Mouse (Mus musculus): Measurements from ENCODE around the gene Rapgef4.

Rapgef4 gene

DNA sequence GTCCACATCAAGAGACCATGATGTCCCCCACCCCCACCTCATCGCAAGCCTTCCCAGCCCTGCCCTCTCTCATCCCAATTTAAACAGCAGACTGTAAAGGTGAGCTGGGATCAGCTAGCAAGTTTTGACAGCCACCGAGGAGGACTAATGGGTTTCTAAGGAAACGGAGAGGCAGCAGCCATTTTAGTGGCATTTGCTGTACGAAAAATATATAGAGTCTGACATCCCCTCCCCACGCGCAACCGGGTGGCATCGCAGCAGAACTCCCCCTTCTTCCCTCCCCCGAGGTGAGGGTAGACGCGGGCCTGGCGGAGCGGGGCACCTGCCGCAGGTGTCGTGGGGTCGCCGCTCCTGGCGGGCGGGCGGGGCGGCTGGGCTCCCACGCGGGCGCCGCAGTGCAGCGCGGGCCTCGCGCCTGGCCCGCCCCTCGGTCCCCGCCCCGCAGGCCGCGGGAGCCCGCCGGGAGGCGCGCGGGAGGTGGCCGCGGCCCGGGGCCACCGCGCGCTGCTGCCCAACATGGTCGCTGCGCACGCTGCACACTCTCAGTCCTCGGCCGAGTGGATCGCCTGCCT lies at the start of gene Rapgef4:
Gene Rapgef4, plus strand, starts transcription at position 470 of the 572 bp plus-strand sequence.
- peak; percentile 45 for DNase-seq

GRCm38 (mm10) chr2:71934046-71934445 lies 47.0 kb upstream of the Rapgef4 start:
- no peak for DNase-seq

DNA sequence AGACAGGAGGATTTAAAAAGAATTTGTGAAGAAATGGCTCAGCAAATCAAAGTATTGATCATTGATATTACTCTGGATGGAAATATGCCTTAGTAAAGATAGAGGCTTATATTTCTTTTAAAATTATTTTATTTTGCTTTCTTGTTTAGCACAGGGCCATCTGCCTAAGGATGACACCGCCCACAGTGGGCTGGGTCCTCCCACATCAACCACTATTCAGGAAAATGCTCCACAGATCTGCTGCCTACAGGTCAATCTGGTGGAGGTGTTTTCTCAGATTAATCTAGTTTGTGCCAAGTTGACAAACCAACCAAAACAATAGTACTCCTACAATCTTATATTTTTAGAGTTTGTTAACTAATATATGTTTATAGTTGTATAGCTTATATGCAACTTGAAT lies 44.3 kb upstream of the Rapgef4 start:
- peak; percentile 36 for DNase-seq

GRCm38 (mm10) chr2:71937649-71938308 lies 43.3 kb upstream of the Rapgef4 start:
- no peak for DNase-seq

GRCm38 (mm10) chr2:71938716-71939393 lies 42.2 kb upstream of the Rapgef4 start:
- DNase-seq: peak; percentile 24

- DNase-seq: no peak
Measured at GRCm38 (mm10) chr2:71941005-71941720, 39.9 kb upstream of the Rapgef4 start.

GRCm38 (mm10) chr2:71941721-71942087 lies 39.3 kb upstream of the Rapgef4 start:
- no peak for DNase-seq

DNA sequence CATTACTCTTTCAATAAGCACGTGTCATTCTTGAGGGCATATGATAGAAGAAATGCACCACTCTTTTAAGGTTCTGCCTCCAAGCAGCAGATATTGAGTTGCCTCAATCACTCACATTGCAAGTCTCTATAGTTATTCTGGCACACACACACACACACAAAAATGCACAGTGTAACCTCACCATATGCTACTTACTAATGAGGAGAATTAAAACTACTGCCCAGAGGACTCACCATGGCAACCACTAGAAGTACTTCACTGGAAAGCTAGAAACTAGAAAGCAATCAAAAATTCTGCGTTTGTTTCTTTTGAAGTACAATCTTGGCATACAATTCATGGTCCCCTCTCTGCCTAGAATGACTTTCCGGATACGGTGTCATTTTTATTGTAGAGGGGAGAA lies 29.8 kb upstream of the Rapgef4 start:
- no peak for DNase-seq

DNA sequence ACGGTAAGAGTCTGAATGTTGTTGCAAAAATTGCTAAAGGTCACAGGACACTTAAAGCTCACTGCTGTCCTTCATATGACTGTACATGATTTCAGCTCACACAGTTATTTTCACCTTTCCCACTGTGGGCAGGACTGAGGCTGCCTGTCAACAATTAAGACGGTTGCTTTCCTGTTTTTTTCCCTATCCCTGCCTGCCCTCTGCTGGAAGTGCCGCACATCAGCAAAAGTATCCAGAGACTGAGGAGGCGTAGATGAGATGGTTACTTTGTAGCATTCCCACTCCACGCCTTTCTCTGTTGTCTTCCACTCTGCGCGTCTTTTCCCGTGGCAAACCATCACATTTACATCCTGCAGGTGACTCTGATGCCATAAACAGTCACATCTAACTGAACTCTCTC lies 25.4 kb upstream of the Rapgef4 start:
- DNase-seq: peak; percentile 62

- no peak for DNase-seq
Measured at GRCm38 (mm10) chr2:71956463-71956862, 24.6 kb upstream of the Rapgef4 start.

DNA sequence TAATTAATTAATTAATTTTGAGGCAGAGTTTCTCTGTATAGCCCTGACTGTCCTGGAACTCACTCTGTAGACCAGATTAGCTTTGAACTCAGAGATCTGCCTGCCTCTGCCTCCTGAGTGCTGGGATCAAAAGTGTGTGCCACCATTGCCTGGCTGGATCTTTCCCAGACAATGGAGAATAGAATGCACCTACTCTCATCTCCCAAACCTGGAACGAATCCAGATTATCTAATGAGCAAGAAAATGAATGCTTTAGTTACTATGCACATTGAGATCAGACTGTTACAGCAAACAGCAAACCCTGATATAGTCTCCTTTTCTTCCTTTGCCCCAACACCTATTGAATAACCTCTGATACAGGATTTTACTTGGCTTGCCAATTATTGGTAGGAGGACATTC lies 23.1 kb upstream of the Rapgef4 start:
- no peak for DNase-seq

DNA sequence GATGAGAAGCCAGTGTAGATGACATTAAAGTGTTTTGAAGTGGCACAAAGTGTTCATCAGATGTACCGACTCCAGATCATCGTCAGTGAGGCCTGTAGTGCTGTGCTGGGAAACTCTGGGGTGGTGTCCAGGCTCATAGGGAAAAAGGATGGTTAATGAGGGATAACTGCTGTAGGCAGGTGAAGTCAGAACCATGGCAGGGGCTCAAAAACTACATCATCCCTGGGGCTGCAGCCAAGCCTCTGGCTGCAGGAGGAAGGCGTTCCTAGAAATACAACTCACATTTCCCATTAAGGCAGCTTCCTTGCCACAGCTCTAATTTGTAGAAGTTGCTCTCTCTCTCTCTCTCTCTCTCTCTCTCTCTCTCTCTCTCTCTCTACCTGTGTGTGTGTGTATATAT lies 22.6 kb upstream of the Rapgef4 start:
- no peak for DNase-seq

DNA sequence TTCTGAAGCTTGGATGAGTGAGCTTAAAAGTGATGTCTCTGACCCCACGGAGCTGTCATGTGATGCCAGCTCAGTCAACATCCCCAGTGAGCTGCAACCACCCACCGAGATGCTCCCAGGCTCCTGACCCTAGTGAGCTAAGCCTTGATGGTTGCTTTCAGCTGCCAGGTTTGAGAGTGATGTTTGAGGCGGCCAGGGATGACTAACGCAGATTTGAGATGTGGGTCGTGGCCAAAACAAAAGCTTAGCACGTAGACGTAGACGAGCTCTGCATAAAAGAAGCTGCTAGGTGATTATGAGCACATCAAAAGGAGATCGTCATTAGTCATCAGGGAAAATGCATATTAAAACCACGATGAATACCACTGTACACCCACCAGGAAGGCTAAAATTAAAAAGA lies 16.8 kb upstream of the Rapgef4 start:
- DNase-seq: peak; percentile 64

- DNase-seq: no peak
Measured at GRCm38 (mm10) chr2:71965476-71965875, 15.6 kb upstream of the Rapgef4 start.

DNA sequence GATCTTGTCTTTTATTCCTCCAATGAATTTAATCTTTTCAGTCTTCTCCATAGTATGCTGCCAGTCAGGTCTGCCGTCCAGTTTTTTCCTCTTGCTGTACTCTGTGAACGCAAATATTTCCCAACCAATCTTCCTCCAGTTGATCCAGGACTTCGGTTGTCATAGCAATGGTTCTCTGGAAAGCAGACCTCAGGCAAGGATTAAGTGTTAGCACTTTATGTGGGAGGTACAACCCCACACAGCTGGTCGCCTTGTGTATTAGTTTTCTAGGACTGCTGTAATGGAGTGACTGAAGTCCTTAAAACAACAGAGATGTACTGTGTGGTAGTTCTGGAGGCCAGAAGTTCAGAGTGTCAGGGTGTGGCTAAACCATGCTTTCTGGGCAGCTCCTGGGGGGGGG lies 14.3 kb upstream of the Rapgef4 start:
- no peak for DNase-seq

- DNase-seq: no peak
Measured at GRCm38 (mm10) chr2:71967855-71968254, 13.2 kb upstream of the Rapgef4 start.

GRCm38 (mm10) chr2:71973646-71974045 lies 7.4 kb upstream of the Rapgef4 start:
- no peak for DNase-seq

DNA sequence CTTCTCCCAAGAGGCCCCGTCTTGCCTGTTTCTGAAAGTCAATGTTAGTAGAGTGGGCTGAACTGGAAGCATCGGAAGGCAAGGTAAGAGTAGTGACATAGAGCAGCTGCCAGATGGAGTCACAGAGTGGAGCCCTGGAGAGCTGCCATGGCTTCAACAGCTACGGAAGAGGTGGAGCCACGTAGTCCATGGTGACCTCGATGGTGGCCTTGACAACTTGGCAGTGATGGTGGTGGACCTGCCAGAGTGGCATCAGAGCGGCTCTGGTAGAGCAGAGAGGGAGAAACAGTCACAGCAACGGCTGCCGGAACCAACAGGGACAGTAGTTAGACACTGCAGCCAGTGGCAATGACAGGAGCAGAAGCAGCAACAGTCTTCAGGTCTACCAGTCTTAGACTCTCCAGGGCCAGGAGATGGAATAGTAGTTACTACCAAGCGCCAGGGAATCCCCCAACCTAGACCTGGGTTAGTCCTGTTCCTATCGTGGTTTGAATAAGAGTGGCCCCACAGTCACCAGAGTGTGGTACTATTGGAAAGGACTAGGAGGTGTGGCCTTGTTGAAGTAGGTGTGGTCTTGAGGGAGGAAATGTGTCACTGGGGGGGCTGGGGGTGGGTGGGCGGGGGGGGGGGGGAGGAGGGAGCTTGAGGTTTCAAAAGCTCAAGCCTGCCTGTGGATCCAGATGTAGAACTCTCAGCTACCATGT lies 6.7 kb upstream of the Rapgef4 start:
- no peak for DNase-seq

- no peak for DNase-seq
Measured at GRCm38 (mm10) chr2:71979981-71980380, 1.1 kb upstream of the Rapgef4 start.

DNA sequence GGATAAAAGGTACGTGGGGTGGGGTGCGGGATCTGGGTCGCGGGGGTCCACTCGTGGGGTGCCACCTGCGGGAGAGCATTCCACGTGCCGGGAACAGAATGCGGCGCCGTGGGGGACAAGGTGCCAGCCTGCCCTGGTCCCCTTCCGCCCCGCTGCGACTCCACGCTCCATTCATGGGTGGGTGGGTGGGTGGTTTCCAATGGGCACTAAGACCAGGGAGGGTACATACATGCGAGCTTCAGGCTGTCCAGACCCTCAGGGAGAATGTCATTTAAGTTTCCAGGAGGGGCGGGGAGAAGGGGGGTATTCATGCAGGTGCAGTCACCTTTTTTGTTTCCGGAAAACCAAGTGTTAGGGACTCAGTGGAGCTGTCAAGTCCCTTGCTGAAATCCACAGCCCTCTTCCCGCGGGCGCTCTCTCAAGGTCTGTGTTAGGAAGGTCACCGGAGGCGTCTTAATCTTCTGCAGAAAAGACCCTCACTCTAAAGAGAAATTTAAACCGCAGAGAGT lies 357 bp downstream of the Rapgef4 start:
- no peak for DNase-seq

- DNase-seq: no peak
Measured at GRCm38 (mm10) chr2:71981896-71982295, 856 bp downstream of the Rapgef4 start.

DNA sequence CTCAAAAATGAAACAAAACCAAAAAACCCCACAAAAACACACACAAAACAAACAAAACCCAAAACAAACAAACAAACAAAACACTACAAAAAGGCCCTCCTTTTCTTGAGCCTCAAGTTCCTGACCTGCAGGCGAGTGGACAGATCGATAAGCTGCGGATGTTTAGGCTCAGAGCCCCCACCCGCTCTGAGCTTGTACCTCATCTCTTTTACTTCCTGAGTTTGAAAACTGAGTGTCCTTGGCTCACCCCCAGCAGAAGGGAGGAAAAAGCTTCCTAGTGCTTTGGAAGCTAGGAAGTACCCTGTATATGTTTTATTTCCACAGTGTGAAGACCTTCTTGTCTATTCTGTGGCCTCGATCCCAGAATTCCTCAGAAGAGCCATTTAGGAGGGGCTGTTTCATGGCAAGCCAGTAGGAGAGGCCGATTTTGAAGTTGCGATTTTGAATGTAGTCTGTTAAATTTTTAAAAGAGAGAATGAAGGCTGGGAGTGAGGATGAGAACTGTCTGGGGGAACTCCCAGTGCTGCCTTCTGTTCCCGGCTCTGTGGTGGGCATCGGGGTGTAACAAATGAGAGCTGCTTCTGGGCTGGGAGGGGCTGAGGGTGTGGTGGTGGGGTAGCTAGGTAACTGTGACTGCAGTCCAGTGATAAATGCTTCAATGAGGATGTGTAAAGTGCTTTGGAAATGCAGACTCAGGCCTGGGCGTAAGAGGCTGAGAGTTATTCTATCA lies 2.0 kb downstream of the Rapgef4 start:
- DNase-seq: no peak
